Mouse (Mus musculus) adrenal gland, postnatal 14 days (tissue): ENCODE measurements around the gene Slc27a4. TPM values are rescaled to one million over a fixed set of nuclear protein-coding genes. Genes with fewer than 3 reads are reported as not detected.

ENCODE experiments used
- DNase-seq: peaks from one replicate; pipeline ENCODE4 v3.0.0; 2021; ENCODE audit warnings: mixed read lengths
- total RNA-seq: library from RNA; stranded (reverse); gene quantifications from 2 replicates; pipeline ENCODE4 v1.2.3, GENCODE M21; 2021

Slc27a4 gene
- total RNA-seq, 1 experiment from 2014 or later, result 30.5 TPM

DNA sequence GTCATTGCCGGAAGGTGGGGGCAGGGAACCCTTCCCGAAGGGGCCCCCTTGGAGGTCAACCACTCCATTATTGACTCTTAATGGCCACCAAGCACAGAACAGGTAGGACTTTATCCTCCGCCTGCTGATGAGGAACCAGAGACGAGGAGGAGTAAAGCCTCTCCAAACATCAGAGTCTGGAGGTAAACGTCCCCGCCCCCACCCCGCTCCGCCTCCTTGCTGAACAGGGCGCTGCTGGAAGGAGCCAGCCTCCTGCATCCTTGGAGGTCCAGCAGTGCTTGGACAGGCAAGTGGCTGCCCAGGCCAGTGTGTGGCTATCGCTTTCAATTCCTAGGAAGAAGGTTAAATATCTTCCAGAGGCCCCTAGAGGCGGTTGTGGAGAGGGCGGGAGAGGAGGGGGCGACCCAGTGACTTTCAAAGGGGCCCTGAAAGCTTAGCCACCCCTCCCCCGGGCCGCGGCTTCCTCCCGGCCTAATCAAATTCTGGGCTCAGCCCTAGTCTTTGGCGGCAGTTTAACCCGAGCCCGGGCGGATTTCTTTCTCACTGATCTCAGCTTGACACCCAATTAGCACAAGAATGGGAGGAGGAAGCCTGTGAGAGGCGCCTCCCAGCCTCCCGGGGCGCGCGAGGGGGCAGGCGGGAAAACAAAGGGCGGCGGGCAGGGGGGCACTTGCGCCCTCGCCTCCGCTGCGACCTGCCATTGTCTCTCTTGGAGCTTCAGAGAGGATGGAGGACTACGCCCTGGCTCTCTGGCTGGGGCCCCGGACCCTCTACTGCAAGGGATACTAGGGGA is 17.8 kb downstream of the Slc27a4 start, which contains the start of gene Urm1:
Gene Urm1, plus strand, starts transcription at position 51 of the 793 bp plus-strand sequence.
- peak; percentile 75 for DNase-seq

DNA sequence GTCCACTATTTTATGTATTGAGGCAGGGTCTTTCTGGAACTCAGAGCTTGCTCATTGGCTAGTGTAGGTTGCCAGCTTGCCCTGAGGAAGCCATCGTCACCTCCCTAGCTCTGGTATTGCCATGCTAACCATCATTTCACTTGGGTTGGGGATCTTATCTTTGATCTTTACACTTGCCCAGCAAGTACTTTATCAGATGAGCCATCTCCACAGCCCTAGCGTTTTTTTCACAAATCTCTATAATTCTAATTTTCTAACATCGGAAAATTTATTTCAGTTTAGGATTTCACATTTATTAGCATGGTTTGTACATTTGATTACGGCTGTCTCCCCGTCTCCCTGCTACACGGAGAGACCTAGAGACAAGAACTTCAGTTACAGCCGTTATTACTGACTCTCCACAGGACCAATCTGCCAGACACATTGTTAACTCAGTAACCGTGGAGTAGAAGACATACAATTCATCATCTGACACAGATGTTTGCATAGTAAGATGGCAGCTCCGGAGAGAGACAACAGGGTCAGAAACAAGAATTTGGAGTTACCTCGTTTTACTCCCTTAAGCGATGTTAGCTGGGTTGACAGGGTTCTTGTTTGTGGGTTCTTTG is 24.0 kb downstream of the Slc27a4 start:
- DNase-seq, result no peak

DNA sequence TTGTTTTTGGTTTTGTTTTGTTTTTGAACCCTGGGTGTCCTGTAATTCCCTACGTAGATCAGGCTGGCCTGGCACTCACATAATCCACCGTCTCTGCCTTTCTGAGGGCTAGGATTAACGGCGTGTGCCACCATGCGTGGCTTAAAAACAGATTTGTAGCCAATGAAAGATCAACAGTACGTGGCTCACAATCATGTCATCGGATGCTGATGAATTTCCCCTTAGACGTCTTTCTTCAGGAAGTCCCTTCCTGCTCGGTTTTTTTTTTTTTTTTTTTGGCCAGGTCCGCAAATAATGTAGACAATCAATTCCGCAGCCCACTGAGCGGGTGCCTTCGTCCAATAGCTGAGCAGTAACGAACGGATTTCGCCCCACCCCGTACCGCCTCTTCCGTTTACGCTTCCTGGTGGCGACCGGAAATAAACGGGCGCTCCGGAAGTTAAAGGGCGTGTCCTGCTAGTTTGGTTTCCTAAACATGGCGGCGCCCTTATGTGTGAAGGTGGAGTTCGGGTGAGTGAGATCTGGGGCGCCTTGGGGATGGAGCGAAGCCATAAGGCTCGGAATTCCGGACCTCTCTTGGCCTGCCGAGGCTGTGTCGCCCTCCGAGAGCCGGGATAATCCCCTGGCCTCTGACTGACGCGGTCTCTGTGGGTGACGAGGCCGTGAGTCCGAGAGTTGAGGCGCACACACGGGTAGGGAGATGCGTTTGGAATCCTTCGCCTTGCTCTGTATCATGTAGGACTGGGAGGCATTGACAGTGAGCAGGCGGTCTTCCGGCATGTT is 24.7 kb downstream of the Slc27a4 start:
- peak; percentile 96 for DNase-seq

DNA sequence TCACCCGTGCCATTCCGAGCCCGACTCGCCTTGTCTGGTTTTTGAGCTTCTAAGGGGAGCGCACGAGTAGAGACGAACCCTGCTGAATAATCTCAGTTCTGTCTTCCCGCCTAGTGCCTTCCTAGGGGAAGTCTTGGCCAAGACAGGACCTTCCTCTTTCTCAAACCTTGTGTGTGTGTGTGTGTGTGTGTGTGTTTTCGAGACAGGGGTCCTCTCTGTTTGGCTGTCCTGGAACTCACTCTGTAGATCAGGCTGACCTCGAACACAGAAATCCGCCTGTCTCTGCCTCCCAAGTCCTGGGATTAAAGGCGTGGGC is 25.2 kb downstream of the Slc27a4 start:
- DNase-seq, result no peak

DNA sequence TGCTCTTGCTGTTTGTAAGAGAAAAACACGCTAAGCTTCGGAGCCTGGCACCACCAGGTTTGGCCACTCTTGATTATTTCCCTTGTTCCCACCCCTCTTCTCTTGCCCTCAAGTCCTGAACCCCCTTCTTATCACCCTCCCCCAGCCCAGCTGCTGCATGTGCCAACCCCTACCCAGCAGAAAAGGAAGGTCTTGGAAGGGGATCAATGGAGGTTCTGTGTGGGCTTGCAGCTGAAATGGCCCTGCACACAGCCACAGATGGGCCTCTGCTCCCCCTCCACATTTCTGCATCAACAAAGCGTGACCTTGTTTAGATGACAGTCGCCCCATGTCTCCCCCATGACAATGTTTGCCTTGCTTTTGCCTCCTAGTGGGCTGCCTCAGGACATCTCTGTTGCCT is 28.7 kb downstream of the Slc27a4 start:
- DNase-seq, result no peak

DNA sequence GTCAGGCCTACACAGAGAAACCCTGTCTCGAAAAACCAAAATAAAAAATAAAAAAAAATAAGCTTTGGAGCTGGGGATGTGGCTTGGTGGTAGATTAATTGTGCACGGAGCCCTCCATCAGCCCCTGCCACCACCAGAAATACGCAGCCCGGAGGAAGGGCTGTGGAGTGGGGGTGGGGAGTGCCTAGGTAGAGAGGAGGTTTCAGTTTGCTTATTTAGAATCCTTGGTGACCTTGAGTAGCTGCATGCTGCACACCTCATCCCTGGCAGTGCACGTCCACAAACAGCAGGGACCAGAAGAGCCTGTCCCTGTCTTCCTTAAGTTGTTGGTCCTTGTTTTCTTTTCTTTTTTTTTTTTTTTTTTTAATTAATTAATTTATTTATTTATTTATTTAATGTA is 31.4 kb downstream of the Slc27a4 start:
- DNase-seq, result no peak

DNA sequence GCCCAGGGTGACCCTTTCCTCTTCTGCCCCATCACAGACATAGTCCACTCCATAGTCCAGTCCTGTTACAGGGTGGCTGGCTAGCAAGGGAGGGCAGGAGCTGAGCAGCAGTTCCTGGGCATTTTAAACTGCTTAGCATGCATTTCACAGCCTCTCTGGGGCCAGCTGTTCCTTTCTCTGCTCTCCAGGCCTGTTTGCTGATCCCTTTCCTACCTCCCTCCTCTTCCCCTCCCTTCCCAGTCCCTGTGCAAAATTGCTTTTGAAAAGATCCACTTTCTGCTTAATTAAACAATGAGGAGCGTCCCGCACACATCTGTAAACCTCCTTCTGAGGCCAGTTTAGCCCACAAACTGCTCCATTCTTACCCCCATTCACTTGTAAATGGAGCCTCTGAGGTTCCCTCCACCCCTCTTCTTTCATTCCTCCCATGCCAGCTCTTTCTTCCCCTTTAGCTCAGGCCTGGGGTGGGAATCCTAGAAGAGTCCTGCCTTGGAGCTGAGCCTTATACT is 33.0 kb downstream of the Slc27a4 start:
- DNase-seq, result no peak

DNA sequence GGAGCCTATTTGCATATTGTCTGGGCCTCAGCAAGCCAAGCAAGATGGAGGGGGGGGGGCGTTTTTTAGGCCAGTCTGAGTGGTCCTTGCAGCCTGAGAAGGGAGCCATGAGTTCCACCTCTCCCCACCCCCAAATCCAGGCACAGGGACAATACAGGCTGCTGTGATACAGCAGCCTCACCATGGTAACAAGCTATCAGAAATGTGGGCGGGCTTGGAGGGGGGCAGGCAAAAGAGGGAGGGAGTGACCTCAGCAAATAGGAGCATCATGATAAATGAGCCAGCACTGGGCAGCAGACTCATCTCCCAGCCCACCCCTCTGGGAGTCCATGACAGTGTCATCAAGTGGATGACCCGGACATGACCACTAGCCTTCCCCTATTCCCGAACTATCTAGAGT is 37.0 kb downstream of the Slc27a4 start:
- DNase-seq, result no peak

DNA sequence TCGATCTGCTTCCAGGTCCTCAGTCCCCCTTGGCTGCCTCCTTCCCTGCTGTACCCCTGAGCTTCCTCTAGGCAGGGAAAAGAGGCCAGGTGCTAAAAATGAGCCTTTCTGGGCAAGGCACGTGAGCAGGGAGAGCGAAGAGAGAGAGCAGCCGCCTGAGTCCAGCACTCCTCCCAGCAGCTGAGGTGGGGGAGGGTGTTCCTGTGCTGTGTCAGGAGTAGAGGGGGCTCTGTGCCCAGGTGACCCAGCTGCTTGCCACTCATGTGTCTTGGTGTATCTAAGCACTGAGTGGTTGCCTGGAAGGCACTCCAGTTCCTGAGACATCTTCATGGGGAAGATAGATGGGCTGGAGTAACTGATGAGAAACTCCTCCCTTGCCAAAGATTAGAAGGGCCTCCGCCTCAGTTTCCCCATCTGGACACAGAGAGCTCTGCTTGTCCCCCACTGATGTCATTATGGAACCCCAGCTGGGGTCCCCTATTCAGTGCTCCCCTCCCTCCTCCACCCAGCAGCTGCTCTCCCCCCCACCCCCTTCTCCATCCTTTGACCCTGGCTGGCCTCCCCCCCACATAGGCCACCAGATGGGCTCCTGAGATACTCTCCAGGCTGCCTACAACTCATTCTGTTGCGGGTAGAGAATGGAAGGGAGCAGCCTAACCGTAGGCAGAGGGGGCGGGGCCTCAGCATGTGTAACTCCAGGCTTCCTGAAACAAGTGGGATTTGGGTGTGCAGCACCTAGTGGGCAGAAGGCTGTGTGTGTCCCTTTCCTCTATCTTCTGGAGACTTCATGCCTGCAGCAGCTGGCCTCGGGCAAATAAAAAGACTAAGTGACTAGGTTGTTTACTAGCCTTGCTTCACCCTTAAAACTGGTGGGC is 41.0 kb downstream of the Slc27a4 start:
- DNase-seq, result no peak

DNA sequence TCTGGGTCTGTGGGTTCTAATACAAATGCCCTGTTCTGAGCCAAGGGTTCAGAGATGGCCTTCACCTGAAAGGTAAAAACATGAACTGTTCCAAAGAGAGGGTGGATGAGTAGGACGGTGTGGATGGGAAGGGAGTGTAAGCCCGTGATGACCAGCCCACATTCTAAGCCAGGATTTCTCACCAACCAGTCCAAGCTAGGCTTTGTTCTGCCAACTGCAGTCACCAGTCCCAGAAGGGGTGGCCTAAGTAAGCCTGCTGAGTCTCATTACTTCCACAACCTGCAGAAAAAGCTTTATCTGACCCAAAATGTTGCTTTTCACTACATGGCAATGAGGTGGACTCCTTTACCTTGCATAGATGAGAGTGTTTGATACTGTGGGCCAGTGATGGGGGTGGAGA is 41.7 kb downstream of the Slc27a4 start:
- no peak for DNase-seq

DNA sequence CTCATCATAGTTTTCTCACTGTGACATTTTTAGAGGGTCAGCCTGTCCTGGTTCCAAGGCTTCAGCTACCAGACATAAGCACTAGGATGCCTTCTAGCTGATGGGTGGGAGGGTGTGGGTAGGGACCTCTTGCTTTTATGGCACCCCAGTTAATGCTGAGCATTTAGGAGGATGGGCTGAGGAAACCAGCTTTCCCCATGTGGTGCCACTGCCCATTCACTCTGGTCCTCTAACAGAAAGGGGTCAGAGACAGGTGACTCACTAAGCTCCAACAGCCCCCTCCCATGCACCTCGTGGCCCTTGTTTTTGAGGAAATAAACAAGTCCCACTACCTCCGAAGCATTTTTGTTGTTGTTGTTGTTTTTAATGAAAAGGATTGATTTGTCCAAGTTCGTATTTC is 42.2 kb downstream of the Slc27a4 start:
- no peak for DNase-seq

DNA sequence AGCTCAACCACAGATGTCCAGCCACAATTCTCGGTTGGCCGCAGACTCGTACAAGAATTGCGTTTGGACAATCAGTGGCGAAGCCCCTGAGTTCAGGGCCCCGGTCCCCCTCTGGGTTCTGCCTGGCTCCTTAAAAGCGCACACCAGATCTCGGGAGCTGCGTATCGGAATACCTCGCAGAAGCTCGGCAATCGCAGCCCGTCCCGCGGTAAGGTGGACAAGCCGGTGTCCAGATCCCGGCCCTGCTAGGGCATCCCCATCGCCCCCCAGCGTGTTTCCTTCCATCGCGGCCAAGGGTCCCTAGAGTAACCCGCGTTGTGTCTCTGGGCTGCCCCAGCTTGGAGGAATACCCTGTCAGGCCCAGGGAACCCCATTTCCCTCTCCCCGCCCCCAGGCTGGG is 43.2 kb downstream of the Slc27a4 start:
- no peak for DNase-seq

DNA sequence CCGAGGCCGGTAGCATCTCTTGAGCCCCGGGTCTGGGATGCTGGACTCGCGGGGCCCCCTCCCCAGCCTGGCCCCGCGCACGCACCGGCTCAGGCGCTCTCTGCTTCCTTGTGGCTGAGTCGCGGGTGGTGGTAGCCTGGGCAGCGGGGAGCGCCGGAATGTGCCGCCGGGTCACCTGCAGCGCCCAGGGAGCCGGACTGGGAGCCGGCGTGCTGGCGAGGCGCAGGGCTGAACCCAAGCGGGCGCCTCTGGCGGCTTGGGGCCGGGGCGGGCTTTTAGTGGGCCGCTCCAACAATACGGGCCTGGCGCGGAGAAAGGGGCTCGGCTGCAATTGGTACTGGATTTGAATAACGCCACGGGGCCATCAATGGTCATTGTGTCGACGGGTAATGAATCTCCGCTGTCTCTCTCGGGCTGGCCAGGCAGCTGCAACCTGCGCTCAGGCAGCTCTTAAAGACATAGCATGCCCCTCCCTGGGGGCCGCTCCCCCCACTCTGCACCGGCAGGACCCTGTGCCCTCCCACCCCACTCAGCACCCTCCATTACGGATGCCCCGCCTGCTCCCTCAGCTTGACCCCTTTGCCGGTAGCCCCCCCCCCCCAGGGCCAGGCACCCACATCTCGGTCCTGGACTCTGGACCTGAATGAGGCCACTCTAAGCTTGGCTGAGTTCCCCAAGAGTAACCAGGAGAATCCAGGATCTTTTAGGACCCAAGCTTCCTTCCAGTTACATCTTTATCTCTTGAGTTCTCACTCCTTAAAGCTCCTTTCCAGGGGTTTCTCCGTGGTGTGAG is 43.8 kb downstream of the Slc27a4 start:
- no peak for DNase-seq

DNA sequence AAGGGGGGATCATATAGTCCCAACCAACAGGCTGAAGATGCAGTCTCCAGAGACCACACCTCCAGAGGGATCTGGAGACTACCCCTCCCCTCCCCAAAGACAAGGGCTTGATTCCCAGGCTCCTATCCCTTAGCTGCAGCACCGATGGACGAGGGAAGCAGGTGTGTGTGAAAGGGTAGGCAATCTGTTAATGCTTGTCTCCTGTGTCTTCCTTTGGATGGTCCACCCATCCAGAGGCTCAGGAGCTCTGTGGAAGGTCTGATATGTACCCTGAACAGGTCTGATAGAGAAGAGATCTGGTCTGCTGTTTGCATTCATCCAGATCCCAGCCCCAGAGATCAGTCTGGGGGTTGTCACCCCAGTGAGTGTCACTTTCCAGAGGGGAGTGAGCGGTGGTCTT is 44.5 kb downstream of the Slc27a4 start:
- DNase-seq, result no peak

DNA sequence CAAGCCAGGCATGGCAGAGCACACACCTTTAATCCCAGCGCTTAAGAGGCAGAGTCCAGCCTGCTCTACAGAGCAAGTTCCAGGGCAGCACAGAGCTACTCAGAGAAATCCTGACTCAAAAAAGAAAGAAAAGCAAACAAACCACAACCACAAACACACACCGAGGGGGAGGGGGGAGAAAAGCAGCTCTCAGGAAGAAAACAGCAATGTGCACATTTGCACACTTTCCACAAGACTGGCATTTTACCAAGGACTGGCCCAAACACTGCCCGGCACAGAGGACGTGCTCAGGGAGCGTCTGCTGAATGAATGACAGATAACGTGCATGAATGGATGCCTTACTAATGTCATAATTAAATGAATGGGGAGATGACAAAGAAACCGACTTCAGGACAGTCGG is 46.6 kb downstream of the Slc27a4 start:
- DNase-seq, result no peak

DNA sequence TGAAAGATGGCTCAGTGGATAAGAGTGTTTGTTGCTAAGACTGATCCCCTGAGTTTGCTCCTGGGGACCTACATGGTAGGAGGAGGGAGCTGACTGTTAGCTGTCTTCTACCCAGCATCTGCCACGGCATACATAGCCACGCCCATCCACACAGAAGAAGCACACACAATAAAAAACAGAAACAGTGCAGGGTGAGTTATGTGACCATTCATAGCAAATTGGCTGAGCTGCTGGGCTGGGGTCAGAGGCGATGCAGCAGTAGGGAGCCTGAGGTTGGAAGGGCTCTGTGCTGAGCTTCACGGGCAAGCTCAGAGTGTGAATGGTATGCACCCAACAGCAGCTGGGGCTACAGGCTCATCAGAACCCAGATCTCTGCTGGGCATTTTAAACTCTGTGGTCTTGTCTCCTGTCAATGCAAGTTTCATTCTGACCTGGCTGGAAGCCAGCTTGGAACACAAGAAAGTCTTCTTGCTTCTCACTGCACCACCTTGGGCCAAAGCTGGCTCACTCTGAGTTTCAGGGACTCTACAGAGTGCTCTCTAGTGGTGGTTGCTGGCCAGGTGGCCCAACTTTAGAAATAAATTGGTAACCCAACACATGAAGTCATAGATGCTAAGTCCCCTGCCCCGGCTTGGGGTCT is 47.5 kb downstream of the Slc27a4 start:
- no peak for DNase-seq

DNA sequence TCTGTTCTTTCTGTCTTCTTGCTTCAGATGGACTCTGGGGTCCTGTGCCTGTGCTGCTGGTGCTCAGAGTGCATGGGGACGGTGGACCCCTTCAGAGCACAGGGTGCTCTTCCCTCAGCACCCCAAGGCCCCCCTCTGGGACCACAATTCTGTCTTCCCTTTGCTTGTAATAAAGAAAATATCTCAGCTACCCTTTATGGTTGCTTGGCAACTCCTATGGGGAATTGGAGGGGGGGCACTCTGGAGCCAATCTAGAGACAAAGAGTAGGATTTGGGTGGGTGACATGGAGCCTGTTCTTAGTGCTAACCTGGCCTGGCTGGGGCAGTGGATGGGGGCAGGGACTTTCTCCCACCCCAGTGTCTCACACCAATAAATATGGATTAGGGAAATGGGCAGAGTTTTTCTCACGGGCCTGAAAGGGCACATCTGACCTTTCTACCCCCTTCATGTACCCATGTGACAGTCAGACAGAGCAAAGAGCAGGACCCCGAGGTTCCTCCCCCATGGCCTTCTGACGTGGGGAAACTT is 50.6 kb downstream of the Slc27a4 start:
- DNase-seq, result no peak

DNA sequence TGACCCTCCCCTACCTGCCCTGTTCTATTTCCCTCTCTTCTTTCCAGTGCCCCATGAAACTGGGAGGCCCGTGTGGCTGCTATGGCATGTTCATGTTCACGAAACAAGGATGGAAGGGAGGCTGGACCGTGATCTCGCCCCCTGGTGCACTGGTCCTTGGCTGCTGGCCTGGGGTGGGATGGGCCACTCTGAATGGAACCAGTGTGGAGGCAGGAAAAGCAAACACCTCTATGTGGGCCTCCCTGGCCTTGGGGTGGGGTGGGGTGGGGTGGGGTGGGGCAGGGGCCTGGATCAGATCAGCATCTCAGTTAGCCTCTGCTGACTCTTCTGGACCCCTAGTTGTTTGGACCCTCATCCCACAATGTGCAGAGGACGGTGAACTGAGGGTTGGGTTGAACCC is 51.3 kb downstream of the Slc27a4 start:
- no peak for DNase-seq

DNA sequence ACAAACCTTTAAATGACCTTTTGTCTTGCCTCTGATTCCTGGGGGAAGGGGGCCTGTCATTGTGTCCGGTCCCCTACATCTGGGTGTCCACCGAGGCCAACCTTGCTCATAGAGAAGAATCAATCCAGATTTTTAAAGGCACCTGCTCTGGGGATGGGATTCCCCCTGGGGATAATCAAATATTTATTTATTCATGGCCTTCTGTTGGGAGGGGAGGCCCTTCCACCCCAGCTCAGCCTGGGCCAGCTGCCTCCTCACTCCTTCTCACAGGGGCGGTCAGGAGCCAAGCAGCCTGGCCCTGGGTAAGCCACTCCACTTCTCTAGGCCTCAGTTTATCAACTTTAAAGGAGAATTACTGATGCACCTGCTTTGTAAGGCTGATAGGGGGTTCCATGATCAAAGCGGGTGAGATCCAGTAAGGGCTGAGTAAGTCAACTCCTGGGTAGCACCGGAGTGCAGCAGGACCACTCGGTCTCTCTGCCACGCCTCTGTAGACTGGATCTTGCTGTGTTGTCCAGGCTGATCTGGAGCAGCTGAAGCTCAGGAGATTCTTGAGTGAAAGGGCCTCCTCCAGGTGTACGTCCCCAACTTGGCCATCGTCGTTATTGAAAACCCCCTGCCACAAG is 53.3 kb downstream of the Slc27a4 start:
- DNase-seq, result no peak
